Mouse (Mus musculus) central nervous system, embryonic 11.5 days (tissue): ENCODE results near the gene Pdzd3. TPM values are rescaled to one million over a fixed set of nuclear protein-coding genes. Genes with fewer than 3 reads are reported as not detected.

ENCODE experiments used
- polyA plus RNA-seq: library from polyadenylated mRNA; depleted of rRNA; stranded (reverse); fragments of >200 nt; gene quantifications from 2 replicates; pipeline ENCODE4 v1.2.3, GENCODE M21; 2012; rRNA removed

Pdzd3 gene
- polyA plus RNA-seq = 0.20 and 0.31 TPM in 2 replicates

DNA sequence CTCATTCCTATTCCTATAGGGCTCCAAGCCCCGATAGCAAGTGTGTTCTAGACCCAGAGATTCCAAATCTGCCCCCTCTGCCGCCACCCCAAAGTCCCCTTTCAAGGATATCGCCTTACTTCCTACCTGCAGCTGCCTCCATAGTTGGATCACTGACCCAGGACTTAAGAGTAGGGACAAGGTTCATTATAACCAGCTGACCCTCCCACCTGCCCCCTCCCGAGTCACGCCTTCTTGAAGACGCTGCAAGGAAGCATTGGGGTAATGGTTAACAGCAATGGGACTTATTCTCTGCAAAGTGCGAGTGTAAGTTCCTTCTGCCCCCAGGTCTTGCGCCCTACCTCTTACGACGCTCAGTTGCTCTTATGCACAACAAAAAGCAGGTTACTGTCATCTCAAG is at the start of gene Pdzd3:
Gene Pdzd3, minus strand, starts transcription at position 158 of the 400 bp plus-strand sequence.

DNA sequence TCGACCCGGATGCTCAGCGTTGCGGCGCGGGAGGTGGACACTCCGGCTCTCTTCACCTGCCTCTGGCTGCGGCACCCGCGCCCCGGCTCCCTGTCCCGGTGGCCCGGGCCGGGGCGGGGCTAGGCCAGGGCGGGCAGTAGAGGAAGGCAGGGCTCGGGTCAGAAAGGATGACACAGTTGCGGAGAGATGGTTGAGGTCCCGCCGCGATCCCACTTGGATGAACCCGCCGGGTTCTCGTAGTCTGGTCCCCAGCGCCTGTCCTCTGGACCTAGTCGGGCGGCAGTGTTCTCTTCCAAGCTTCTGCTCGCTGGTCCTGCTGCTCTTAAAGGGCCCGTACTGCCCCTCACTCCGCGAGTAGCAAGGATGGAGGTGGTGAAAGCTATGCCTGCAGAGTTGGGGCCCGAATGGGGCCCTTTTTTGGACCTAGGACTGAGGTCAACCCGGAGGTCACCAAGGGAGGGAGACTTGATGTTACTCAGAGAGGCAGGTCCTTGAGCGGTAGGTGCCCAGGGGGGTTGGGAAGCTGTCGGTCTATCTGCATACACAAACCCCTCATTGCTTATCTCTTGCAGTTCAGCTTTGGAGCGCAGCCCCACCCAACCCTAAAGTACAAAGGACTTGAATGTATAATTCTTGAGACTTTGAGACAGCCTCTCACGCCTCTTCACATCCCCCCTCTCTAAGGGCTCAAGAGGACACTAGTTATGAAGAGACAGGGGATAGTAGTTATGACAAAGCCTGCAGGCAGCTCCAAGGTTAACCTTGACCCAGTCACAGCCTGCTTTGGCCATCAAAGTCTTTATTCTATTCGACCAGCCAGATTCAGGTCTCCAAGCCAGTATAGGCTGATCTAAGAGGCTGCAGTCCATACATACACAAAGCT is 37.0 kb upstream of the Pdzd3 start, which contains the start of gene Abcg4:
Gene Abcg4, minus strand, starts transcription at position 540 of the 883 bp plus-strand sequence.

DNA sequence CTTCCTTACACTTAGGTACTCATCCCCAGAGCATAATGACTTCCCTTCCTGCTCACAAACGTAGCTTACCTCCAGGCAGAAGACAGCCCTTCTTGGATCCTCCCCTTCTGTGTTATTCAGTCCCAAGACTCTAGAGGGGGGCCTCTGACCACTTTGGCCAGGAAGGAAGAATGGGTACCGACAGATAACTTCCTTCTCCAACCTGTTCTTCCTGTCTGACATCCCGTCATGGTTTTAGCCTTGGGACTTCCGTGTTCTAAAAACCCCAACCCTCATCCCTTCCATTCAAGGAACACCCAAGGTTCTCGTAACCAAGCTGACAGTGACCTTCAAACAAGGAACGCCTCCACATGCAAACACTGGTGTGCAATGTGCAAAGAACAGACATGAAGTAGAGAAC is 17.2 kb upstream of the Pdzd3 start, which contains the start of gene Nlrx1:
Gene Nlrx1, minus strand, starts transcription at position 168 of the 400 bp plus-strand sequence.

DNA sequence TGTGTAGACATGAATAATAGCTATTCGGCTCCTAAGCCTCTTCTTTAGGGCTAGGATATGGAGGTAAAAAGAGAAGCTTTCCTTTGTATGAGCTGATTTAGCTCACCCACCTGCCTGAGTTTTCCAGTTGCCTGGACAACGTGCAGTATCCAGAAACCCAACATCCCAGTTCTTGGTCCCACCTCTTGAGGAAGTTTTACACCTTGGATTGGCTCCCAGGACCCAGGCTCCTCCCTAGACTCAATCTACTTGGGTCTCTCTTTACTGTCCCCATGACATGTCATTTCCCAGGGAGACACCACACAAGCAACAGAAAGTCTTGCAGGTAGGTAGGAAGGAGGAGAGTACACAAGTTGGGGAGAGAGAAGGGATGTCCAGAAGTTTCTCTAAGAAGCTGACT is 10.9 kb downstream of the Pdzd3 start, which contains the start of gene Ccdc153:
Gene Ccdc153, plus strand, starts transcription at position 278 of the 400 bp plus-strand sequence.

DNA sequence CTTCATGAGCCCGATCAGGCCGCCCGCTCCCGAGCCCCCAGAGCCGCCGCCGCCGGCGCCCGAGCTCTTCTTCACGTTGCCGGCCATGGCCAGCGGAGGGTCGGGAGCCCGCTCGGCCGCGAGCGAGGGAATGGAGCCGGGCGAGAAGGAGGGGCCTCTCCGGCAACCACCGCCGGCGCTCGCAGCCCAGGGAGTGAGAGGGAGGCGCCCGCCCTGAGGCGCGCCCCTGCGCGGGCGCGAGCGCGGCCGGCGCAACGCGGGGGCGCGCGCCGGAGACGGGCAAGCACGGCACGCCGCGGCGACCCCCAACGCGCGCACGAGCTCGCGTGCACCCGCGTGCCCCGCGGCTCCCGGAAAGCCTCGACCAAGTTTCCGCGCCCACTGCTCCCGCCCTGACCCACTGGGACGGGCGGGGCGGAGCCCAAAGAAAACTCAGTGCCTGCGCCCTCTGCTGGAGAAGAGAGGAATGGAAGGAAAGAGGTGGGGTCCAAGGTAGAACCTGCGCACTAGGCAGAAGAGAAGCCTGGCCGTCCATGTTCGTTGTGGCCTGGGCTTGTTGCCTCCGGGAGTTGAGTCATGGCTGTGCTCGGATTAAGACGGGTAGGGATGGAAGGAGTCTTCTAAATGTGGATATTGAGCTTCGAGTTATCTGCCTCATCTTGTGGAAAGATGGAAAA is 17.3 kb downstream of the Pdzd3 start, which contains the start of gene Cbl:
Gene Cbl, minus strand, starts transcription at position 248 of the 677 bp plus-strand sequence.

Other genes with a start within 250 kb of the Pdzd3 start
- gene Thy1, start 208.1 kb downstream of the Pdzd3 start, polyA plus RNA-seq = 0.28 and 2.0 TPM in 2 replicates
- gene Usp2, start 184.4 kb downstream of the Pdzd3 start, polyA plus RNA-seq = 2.6 and 2.8 TPM in 2 replicates
- 0.17 and 0.26 TPM in 2 replicates for gene Mfrp, start 149.7 kb downstream of the Pdzd3 start, polyA plus RNA-seq
- gene C1qtnf5, start 144.2 kb downstream of the Pdzd3 start, polyA plus RNA-seq = 0.67 and 1.6 TPM in 2 replicates
- 0.31 and 0.55 TPM in 2 replicates for gene Gm49380, start 138.0 kb downstream of the Pdzd3 start, polyA plus RNA-seq
- 46.4 and 52.6 TPM in 2 replicates for gene Rnf26, start 138.0 kb downstream of the Pdzd3 start, polyA plus RNA-seq
- 22.7 and 32.7 TPM in 2 replicates for gene Mcam, start 117.0 kb downstream of the Pdzd3 start, polyA plus RNA-seq
- gene Cbl, start 17.4 kb downstream of the Pdzd3 start, polyA plus RNA-seq = 19.7 and 24.1 TPM in 2 replicates
- gene Ccdc153, start 10.8 kb downstream of the Pdzd3 start, polyA plus RNA-seq = 0.05 and 0.14 TPM in 2 replicates
- gene Nlrx1, start 17.1 kb upstream of the Pdzd3 start, polyA plus RNA-seq = 2.0 and 2.4 TPM in 2 replicates
- 19.3 and 19.5 TPM in 2 replicates for gene Abcg4, start 37.1 kb upstream of the Pdzd3 start, polyA plus RNA-seq
- gene Hinfp, start 54.2 kb upstream of the Pdzd3 start, polyA plus RNA-seq = 38.6 and 43.6 TPM in 2 replicates
- 19.9 and 22.4 TPM in 2 replicates for gene C2cd2l, start 68.8 kb upstream of the Pdzd3 start, polyA plus RNA-seq
- gene Dpagt1, start 74.5 kb upstream of the Pdzd3 start, polyA plus RNA-seq = 20.6 and 44.7 TPM in 2 replicates
- 292 and 369 TPM in 2 replicates for gene H2afx, start 83.2 kb upstream of the Pdzd3 start, polyA plus RNA-seq
- 111 and 135 TPM in 2 replicates for gene Hmbs, start 92.8 kb upstream of the Pdzd3 start, polyA plus RNA-seq
- gene Vps11, start 110.2 kb upstream of the Pdzd3 start, polyA plus RNA-seq = 24.8 and 28.6 TPM in 2 replicates
- gene Hyou1, start 128.0 kb upstream of the Pdzd3 start, polyA plus RNA-seq = 59.1 and 68.3 TPM in 2 replicates
- 20.2 TPM in 2 replicates for gene Slc37a4, start 145.4 kb upstream of the Pdzd3 start, polyA plus RNA-seq
- gene Rps25, start 155.7 kb upstream of the Pdzd3 start, polyA plus RNA-seq = 853 and 1,290 TPM in 2 replicates
- gene Trappc4, start 156.1 kb upstream of the Pdzd3 start, polyA plus RNA-seq = 123 and 141 TPM in 2 replicates
- gene Ccdc84, start 167.1 kb upstream of the Pdzd3 start, polyA plus RNA-seq = 37.0 and 40.8 TPM in 2 replicates
- gene Foxr1, start 189.7 kb upstream of the Pdzd3 start, polyA plus RNA-seq = not detected in 2 replicates
- gene Upk2, start 203.5 kb upstream of the Pdzd3 start, polyA plus RNA-seq = 0.11 and 0.43 TPM in 2 replicates
- 15.7 and 19.1 TPM in 2 replicates for gene Bcl9l, start 231.4 kb upstream of the Pdzd3 start, polyA plus RNA-seq